Mouse (Mus musculus): ENCODE data around the gene Mob3a. TPM values are rescaled to one million over a fixed set of nuclear protein-coding genes. Genes with fewer than 3 reads are reported as not detected.

Gene Mob3a
- total RNA-seq, 2 experiments from 2014 or later, result 8.6 to 13.1 TPM

GRCm38 (mm10) chr10:80700038-80700504, 1.7 kb downstream of the Mob3a start:
- no peak for DNase-seq

- DNase-seq, result no peak
Observed at GRCm38 (mm10) chr10:80698605-80699004, 3.2 kb downstream of the Mob3a start.

GRCm38 (mm10) chr10:80697812-80698211, 4.0 kb downstream of the Mob3a start:
- no peak for DNase-seq

GRCm38 (mm10) chr10:80697393-80697787, 4.4 kb downstream of the Mob3a start:
- no peak for DNase-seq

GRCm38 (mm10) chr10:80696502-80697392, 5.0 kb downstream of the Mob3a start:
- DNase-seq, result no peak

- DNase-seq, result no peak
Observed at GRCm38 (mm10) chr10:80695801-80696501, 5.8 kb downstream of the Mob3a start.

- no peak for DNase-seq
Observed at GRCm38 (mm10) chr10:80695186-80695585, 6.6 kb downstream of the Mob3a start.

- DNase-seq, result no peak
Observed at GRCm38 (mm10) chr10:80694159-80694938, 7.4 kb downstream of the Mob3a start.

GRCm38 (mm10) chr10:80693401-80694045, 8.3 kb downstream of the Mob3a start:
- DNase-seq, result no peak

GRCm38 (mm10) chr10:80692249-80693165, 9.3 kb downstream of the Mob3a start:
- no peak for DNase-seq

GRCm38 (mm10) chr10:80687850-80688249, 13.9 kb downstream of the Mob3a start:
- DNase-seq, result peak; percentile 62

- DNase-seq, result no peak
Observed at GRCm38 (mm10) chr10:80686617-80687016, 15.2 kb downstream of the Mob3a start.

GRCm38 (mm10) chr10:80684984-80685383, 16.8 kb downstream of the Mob3a start:
- no peak for DNase-seq

- DNase-seq, result no peak
Observed at GRCm38 (mm10) chr10:80684214-80684613, 17.6 kb downstream of the Mob3a start.

GRCm38 (mm10) chr10:80683647-80684046, 18.1 kb downstream of the Mob3a start:
- no peak for DNase-seq

GRCm38 (mm10) chr10:80682003-80682402, 19.8 kb downstream of the Mob3a start:
- DNase-seq, result no peak

GRCm38 (mm10) chr10:80680260-80680696, 21.5 kb downstream of the Mob3a start:
- DNase-seq, result no peak

- DNase-seq, result no peak
Observed at GRCm38 (mm10) chr10:80679556-80680259, 22.1 kb downstream of the Mob3a start.

- no peak for DNase-seq
Observed at GRCm38 (mm10) chr10:80678601-80679377, 23.0 kb downstream of the Mob3a start.
